Mouse (Mus musculus) frontal cortex, postnatal 36 days (tissue): Measurements from ENCODE around the gene Fmod.

Experiments
- DNase-seq, 2 experiments: peaks; one replicate each; pipeline ENCODE4 v3.0.0; 2022; ENCODE audit warnings: low spot score in 2 of 2

Fmod gene

GRCm38 (mm10) chr1:134076789-134077188 lies 39.7 kb downstream of the Fmod start:
- DNase-seq, result no peak

GRCm38 (mm10) chr1:134077389-134078060 lies 40.5 kb downstream of the Fmod start:
- DNase-seq, result no peak

- no peak for DNase-seq
Observed at GRCm38 (mm10) chr1:134078061-134078795, 41.2 kb downstream of the Fmod start.

- peak; percentile 94 to 96 for DNase-seq
Observed at GRCm38 (mm10) chr1:134078802-134079476, 41.9 kb downstream of the Fmod start, which contains the start of gene Btg2. TSS of gene Btg2 (minus strand) at chr1:134079120.

- no peak for DNase-seq
Observed at GRCm38 (mm10) chr1:134079477-134080163, 42.6 kb downstream of the Fmod start.

GRCm38 (mm10) chr1:134080406-134080805 lies 43.4 kb downstream of the Fmod start:
- no peak for DNase-seq

GRCm38 (mm10) chr1:134080881-134081450 lies 43.9 kb downstream of the Fmod start:
- DNase-seq, result no peak

- DNase-seq, result peak; percentile 72 to 90
Observed at GRCm38 (mm10) chr1:134082987-134083516, 46.0 kb downstream of the Fmod start.

GRCm38 (mm10) chr1:134083676-134084075 lies 46.6 kb downstream of the Fmod start:
- no peak for DNase-seq

- no peak for DNase-seq
Observed at GRCm38 (mm10) chr1:134084128-134084527, 47.1 kb downstream of the Fmod start.

GRCm38 (mm10) chr1:134086017-134086416 lies 49.0 kb downstream of the Fmod start:
- DNase-seq, result no peak

- no peak for DNase-seq
Observed at GRCm38 (mm10) chr1:134086811-134087398, 49.9 kb downstream of the Fmod start.

GRCm38 (mm10) chr1:134089074-134089473 lies 52.0 kb downstream of the Fmod start:
- no peak for DNase-seq

- DNase-seq, result no peak
Observed at GRCm38 (mm10) chr1:134091851-134092250, 54.8 kb downstream of the Fmod start.

- no peak for DNase-seq
Observed at GRCm38 (mm10) chr1:134092368-134092767, 55.3 kb downstream of the Fmod start.

- peak; percentile 85 to 91 for DNase-seq
Observed at GRCm38 (mm10) chr1:134092852-134093770, 56.1 kb downstream of the Fmod start.

GRCm38 (mm10) chr1:134093771-134094526 lies 56.9 kb downstream of the Fmod start:
- no peak for DNase-seq

- DNase-seq, result no peak
Observed at GRCm38 (mm10) chr1:134095033-134095612, 58.1 kb downstream of the Fmod start.

- DNase-seq, result no peak
Observed at GRCm38 (mm10) chr1:134095721-134096120, 58.7 kb downstream of the Fmod start.
